Mouse (Mus musculus) brain, embryonic 14.5 days (tissue): ENCODE measurements around the gene Fam177a.
"Not testable (repeated sequence)": the region's sequence is repeated elsewhere in the genome, so short reads cannot be mapped to it uniquely, and the experiment has no call there.

Experiments used
- CTCF ChIP-seq: fragments of 200-500 bp; IDR thresholded peaks from 2 replicates; pipeline ENCODE4 v1.5.1; 2012; ENCODE audit warnings: inconsistent platforms, mild to moderate bottlenecking, moderate library complexity, borderline replicate concordance; ENCODE audit not compliant: insufficient read depth, insufficient read length; ENCODE audit errors: extremely low read depth
- POLR2A ChIP-seq: fragments of 200-500 bp; IDR thresholded peaks from 2 replicates; pipeline ENCODE4 v1.6.1; 2012; ENCODE audit warnings: mild to moderate bottlenecking, inconsistent platforms, borderline replicate concordance; ENCODE audit not compliant: poor library complexity, insufficient read depth, insufficient read length, severe bottlenecking; ENCODE audit errors: extremely low read depth

DNA sequence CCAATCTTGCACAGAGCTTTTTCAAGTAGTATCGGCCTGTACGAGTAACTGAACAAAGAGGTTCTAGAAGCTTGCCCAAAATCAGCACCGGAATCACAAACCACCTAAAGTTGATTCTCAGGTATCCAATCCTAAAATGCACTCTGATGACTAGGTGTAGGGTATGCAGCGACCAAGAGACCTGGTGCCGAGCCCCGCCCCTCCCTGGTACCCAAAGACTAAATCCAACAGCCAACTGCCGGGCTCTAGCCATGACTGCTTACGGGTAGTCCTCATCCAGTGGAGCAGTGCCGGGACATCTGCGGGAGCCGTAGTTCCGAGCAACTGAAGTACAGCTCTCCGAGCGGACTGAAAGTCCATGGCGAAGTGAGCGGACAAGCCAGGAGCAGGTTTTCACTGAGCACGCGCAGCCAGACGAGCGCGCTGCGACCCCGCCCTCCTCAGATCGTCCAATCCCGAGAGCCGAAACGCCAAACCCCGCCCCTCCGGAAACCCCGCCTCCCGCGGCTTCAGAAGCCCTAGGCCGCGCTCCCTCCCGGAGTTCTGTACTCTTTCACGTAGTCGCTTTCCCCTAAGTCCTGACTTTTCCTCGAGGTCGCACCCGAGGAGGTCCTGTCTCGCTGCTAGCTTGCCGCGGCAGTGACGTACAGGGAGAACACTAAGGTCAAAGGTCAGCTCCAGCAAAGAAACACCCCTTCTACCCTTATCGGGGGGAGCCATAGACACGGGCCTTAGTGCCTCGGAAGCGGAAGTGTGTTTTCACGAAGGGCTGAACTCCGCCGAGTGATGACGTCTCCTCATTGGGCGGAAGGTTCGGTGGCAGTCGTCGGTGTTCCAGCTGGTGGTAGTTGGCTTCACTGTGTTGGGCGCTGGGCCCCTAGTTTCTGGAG, 30.5 kb downstream of the Fam177a start, which contains the start of gene Srp54b:
- TF ChIP-seq CTCF, POLR2A: not testable (repeated sequence)
